Mouse (Mus musculus): ENCODE data around the gene Garnl3.

DNA sequence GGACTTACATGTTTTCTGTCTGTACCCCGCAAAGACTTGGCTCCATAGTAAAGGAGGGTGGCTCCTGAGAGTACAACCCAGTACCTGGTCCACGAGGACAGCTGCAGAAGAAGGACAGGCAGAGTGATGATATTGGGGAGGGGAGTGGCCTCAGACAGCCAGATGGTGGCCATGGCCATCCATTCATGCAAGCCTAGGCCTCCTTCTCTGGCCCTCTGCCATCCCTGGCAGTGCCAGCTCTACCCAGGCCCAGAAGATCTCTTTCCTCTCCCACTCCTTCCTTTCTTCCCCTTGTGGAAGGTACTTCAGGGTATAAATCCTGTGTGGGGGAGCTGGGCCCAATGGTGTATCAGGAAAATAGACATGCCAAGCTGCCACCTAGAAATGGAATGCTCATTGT, 11.8 kb upstream of the Garnl3 start:
- TF ChIP-seq CTCF (IDR thresholded peaks at IDR 0.05; ENCODE audit: extremely low read depth, insufficient read depth, low read length): no peak
- TF ChIP-seq POLR2A (IDR thresholded peaks at IDR 0.05; ENCODE audit: extremely low read depth, insufficient read depth, low read length): no peak
